Mouse (Mus musculus): ENCODE measurements around the gene Snx18.

GRCm38 (mm10) chr13:113555226-113555625 lies 63.1 kb downstream of the Snx18 start:
- TF ChIP-seq BHLHE40 (IDR thresholded peaks at IDR 0.05; ENCODE audit: low read depth, low read length) (no peak), HCFC1 (IDR thresholded peaks at IDR 0.05; ENCODE audit: low read depth, low read length) (no peak)

Measured in CH12.LX (cell line).